Mouse (Mus musculus) testis, postnatal 14 days (tissue): Measurements from ENCODE around the gene Pakap.

Experiments used
- DNase-seq: peaks from one replicate; pipeline ENCODE4 v3.0.0; 2021; ENCODE audit warnings: low spot score

Gene Pakap

GRCm38 (mm10) chr4:57799297-57799696 is 231.3 kb downstream of the Pakap start:
- DNase-seq: no peak

DNA sequence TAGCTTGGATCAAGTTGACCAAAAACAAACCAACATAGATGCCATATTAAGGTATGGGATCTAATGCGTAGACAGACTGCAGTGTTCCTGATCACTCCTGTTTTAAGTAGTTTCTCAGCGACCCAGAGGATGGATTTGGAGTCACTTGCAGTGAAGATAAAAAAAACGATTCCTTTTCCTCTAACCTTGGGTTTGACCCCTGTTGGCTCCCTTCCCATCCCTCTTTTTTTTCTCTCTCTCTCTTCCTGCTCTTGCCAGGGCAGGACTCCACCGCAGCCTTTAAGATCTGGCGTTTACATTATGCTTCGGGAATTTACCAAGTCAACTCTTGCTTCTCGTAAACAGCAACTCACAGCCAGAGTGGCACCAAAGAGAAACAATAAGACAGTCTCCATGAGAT is 233.3 kb downstream of the Pakap start:
- no peak for DNase-seq

DNA sequence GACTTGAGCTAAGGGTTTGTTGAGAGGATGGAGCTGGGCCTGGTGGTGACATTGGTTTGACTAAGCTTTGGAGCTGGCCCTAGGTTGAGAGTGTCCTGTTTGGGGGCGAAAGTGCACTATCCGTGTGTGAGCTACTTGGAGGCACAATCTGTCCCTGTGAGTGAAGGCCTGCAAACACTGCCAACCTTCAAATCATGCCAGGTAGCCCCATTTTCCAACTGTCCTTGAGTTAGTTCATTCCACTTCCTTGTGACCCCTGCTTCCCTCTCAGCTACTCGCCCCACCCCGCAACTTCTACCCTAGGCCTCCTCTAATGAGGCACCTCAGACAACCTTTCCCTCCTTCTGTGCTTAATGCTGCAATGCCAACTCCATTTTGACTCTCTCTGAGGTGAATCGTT is 234.0 kb downstream of the Pakap start:
- no peak for DNase-seq

- no peak for DNase-seq
Measured at GRCm38 (mm10) chr4:57802411-57802810, 234.4 kb downstream of the Pakap start.

DNA sequence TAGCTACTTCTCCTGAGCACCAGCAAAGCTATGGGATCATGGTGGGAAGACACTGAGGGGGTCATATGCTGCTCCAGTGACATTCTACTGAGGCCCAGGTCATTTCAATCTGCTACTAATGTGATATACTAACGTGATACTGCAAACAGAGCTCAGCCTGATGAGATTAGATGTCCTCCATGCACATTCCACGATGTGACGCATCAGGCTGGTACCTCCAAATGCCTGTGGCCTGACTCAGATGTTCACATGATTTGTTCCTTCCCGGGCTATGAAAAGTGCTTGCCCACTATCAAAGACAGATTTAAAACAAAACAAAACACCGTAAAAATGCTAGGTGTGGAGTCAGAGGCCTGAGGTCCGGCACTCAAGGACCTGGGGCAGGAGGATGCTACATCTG is 236.9 kb downstream of the Pakap start:
- no peak for DNase-seq

GRCm38 (mm10) chr4:57809449-57809848 is 241.5 kb downstream of the Pakap start:
- DNase-seq: no peak

DNA sequence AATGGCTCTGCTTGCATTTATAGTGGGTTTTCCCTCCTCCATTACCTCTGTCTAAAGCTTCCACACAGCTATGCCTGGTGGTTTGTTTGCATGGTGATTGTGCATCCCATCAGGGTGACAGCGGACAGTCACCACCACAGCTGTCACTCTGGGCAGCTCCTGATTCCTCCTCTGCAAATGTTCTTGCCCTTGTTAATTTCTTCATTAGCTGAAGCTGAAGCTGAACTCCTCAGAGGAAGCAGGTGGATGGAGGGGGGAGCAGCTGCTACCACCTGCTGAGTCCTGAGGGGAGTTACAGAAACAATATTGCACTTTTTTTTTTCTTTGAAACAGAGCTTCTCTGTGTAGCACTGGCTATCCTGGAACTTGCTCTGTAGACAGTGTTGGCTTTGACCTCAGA is 244.1 kb downstream of the Pakap start:
- DNase-seq: no peak

GRCm38 (mm10) chr4:57812916-57813575 is 245.1 kb downstream of the Pakap start:
- DNase-seq: no peak

GRCm38 (mm10) chr4:57813576-57813945 is 245.6 kb downstream of the Pakap start:
- no peak for DNase-seq

DNA sequence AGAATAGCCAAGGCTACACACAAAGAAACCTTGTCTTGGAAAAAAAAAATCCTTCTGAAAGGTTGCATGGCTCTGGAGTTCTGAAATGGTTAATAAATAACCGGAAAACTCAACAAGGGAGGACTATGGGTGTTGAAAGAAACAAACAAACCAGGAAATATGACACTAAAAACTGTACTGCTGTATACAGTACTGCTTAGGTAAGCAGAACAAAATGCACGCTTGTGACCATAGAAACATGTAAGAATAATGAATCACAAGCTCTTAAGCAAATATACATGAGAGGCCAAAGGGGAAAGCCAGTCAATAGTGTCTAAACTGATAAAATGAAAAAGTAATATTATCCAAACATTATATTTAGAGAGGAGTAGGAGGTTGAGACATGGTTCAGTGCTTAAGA is 247.4 kb downstream of the Pakap start:
- no peak for DNase-seq

DNA sequence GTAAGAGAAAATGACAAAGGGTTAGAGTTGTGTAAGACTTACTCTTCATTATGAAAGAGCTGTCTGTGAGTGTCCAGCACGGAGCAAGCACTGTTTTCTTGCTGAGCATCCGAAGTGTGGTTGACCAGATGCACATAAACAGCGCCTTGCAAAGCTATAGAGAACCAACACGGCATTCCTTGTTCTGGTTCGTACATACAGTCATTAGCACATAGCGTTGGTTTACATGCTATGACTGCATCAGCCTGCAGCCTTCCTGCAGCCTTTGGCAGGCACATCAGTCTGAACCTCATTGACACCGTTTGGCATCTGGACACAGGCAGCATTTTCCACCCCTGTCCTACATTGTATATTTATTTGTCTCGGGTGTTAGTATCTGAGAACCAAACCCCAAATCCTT is 248.2 kb downstream of the Pakap start:
- no peak for DNase-seq

DNA sequence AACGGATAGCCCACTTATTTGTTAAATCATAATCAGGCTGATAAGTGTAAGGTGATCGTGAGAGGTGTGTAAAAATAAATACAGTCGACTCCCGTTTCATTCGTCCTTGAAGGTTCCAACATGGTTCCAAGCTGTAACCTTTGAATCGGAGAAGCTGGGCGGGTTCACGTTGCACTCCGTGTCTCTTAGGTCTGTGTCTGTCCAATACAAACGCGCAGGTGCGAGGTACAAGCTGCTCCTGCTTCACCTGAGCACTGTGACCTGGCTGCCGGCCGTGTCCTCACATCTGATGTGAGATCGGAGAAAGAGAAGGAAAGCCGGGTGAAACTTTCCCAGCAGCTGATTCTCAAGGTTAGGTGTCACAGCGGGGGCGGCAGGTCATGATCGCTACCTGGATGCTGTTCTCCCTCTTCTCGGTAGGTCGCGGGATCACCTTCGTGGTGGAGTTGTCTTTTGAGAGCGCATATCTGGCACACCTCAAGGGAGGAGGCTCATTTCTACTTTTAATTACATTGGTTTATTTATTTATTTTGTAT is 252.9 kb downstream of the Pakap start:
- DNase-seq: no peak

DNA sequence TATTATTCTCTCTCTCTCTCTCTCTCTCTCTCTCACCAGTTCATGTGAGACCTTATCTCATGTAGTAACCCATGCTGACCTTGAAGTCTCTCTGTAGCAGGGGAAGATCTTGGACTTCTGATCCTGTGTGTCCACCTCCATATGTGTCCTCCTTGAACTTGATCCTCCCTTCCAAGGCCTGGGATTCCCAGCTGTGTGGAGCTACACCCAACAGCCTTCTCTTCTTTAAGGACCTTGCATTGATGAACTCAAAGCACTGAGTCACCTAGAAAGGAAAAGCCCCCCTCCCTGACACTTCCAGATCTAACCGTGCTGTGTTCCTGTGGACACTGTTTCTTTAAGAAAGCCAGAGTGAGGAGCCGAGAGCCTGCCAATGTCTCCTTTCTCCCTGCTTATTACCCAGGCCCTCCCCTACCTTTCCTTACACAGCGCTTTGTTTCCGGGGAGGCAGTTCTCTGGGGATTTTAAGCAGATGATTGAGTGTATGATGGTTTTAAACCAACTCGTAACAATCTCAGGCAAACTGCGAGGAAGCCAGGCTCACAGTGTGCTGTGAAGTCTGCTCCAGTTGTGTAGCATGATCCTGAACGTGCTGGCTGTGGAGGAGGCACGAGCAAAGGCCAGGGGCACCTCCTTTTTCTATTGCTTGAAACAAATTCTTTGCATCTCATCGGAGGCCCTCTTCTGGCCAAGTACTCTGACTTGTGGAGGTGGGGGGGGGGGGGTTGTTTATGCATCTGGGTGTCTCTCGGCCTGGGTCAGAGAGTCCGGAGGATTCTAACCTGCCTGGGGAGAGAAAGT is 253.8 kb downstream of the Pakap start:
- DNase-seq: peak; percentile 9

DNA sequence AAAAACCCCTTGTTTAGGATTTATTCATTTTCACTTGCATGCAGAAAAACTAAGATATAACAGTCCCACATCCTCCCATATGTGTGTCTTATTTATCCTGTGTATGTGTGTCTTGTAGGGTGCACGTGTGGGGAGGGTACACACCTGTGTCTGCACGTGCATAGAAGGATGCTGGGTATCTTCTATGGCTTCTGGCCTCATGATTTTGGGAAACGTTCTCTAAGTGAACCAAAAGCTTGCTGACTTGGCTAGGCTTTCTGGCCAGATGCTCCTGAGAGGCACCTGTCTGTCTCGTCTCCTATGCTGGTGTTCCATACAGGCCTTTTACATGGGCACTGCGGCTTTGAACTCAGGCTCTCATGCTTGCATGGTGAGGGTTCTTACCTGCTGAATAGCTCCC is 254.7 kb downstream of the Pakap start:
- DNase-seq: no peak

DNA sequence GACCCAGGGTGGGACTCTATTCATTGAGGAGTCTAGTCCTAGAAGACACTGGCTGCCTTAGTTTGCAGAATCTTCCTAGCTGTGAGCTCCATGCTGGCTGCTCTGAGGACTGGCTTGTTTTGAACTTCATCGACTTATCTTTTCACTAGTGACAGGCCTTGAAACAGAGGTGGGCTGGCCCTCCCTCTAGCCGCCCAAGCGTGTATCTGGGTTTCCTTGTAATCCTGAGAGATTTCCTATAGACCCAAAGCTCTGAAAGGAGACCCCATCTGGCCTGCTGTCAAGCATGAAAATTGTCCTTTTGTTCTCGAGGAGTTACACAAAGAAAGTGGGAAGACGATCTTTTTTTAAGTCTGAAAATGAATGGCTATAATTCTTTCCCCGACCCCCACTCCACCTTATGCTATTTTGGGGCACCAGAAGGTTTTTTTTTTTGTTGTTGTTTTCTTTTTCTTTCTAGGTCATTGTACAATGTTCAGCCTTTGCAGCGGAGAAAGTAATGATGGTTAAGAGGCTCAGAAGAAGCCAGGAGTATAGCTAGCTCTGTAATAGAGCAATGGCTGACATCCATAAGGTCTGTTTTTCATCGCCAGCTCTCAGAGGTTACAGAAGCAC is 256.8 kb downstream of the Pakap start:
- DNase-seq: no peak

GRCm38 (mm10) chr4:57826272-57826671 is 258.3 kb downstream of the Pakap start:
- DNase-seq: no peak

DNA sequence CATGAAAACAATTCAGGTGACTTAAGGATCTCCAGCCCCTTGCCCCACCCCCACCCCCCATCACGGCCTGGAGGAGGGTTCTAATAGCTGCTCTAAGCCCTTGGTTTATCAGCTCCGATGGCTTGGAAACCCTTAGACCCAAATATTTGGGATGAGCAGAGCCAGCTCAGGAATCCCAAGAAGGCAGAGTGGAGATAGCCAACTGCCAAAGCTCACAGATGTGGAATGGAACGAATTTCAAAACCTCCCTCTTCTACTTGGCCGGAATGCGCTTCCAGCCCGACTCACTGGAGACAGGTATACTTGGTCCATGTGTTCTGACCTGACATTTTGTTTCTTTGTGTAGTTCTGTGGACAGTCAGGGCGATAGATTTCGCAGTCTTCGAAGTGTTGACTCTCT is 261.2 kb downstream of the Pakap start:
- DNase-seq: no peak

- DNase-seq: no peak
Measured at GRCm38 (mm10) chr4:57829740-57830139, 261.8 kb downstream of the Pakap start.

- DNase-seq: no peak
Measured at GRCm38 (mm10) chr4:57832318-57832717, 264.3 kb downstream of the Pakap start.

- DNase-seq: no peak
Measured at GRCm38 (mm10) chr4:57833060-57833459, 265.1 kb downstream of the Pakap start.

GRCm38 (mm10) chr4:57834141-57834540 is 266.2 kb downstream of the Pakap start:
- DNase-seq: no peak

DNA sequence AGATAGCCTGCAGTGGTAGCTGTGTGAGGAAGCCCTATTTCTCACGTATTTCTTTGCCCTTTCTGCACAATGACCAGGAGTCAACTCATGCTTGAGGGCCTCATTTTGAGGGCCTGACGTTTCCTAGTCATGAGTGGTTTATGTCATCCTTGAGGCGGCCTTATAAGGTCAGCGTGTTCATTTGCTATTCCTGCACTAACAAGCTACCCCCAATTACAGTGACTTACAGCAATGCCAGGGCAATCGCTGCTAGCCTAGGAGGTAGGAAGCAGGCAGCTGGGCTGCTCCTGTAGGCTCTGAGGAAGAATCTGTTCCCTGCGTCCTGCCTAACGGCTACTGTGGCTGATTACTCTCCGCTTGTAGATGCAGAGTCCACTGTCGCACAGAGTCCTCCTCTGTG is 269.1 kb downstream of the Pakap start:
- no peak for DNase-seq

- DNase-seq: no peak
Measured at GRCm38 (mm10) chr4:57839343-57839742, 271.4 kb downstream of the Pakap start.
